Mouse (Mus musculus): ENCODE data around the gene Prkar1a.
"Not testable (repeated sequence)": the region's sequence is repeated elsewhere in the genome, so short reads cannot be mapped to it uniquely, and the experiment has no call there.

The Prkar1a gene

GRCm38 (mm10) chr11:109648510-109648909 is 695 bp upstream of the Prkar1a start:
- peak; percentile 67 for DNase-seq

GRCm38 (mm10) chr11:109649975-109650701 is 933 bp downstream of the Prkar1a start:
- peak; percentile 94 for DNase-seq

- DNase-seq = peak; percentile 91
Observed at GRCm38 (mm10) chr11:109650788-109651565, 1.8 kb downstream of the Prkar1a start.

- DNase-seq = peak; percentile 52
Observed at GRCm38 (mm10) chr11:109651566-109652024, 2.4 kb downstream of the Prkar1a start.

- no peak for DNase-seq
Observed at GRCm38 (mm10) chr11:109652505-109652904, 3.3 kb downstream of the Prkar1a start.

GRCm38 (mm10) chr11:109653201-109653600 is 4.0 kb downstream of the Prkar1a start:
- DNase-seq = peak; percentile 31

GRCm38 (mm10) chr11:109654581-109654980 is 5.4 kb downstream of the Prkar1a start:
- DNase-seq = no peak

- no peak for DNase-seq
Observed at GRCm38 (mm10) chr11:109656232-109656631, 7.0 kb downstream of the Prkar1a start.

GRCm38 (mm10) chr11:109660526-109660925 is 11.3 kb downstream of the Prkar1a start:
- not testable (repeated sequence) for DNase-seq

GRCm38 (mm10) chr11:109664293-109664692 is 15.1 kb downstream of the Prkar1a start:
- no peak for DNase-seq

GRCm38 (mm10) chr11:109665424-109665823 is 16.2 kb downstream of the Prkar1a start:
- DNase-seq = no peak

GRCm38 (mm10) chr11:109666411-109666810 is 17.2 kb downstream of the Prkar1a start:
- DNase-seq = no peak

- no peak for DNase-seq
Observed at GRCm38 (mm10) chr11:109667371-109667770, 18.2 kb downstream of the Prkar1a start.

GRCm38 (mm10) chr11:109668115-109668725 is 19.0 kb downstream of the Prkar1a start:
- no peak for DNase-seq

GRCm38 (mm10) chr11:109669149-109669708 is 20.0 kb downstream of the Prkar1a start:
- no peak for DNase-seq

GRCm38 (mm10) chr11:109670026-109670916 is 21.1 kb downstream of the Prkar1a start:
- no peak for DNase-seq

- no peak for DNase-seq
Observed at GRCm38 (mm10) chr11:109671136-109672020, 22.2 kb downstream of the Prkar1a start.

GRCm38 (mm10) chr11:109672021-109672324 is 22.8 kb downstream of the Prkar1a start:
- no peak for DNase-seq

GRCm38 (mm10) chr11:109672396-109672795 is 23.2 kb downstream of the Prkar1a start:
- DNase-seq = no peak

- no peak for DNase-seq
Observed at GRCm38 (mm10) chr11:109672881-109673739, 23.9 kb downstream of the Prkar1a start.
